Mouse (Mus musculus) MEL (cell line): ENCODE measurements around the gene Aqp12.

Source experiments
- CTCF ChIP-seq, 3 experiments: IDR thresholded peaks in 2 of 3; conservative IDR thresholded peaks in 1 of 3; 2 replicates each; pipeline ENCODE4 v1.5.1; 2011 to 2012; ENCODE audit warnings: low read length in 3 of 3, low read depth in 2 of 3, mild to moderate bottlenecking in 2 of 3, improper control_type of control experiment in 1 of 3, inconsistent platforms in 1 of 3, mixed read lengths in 1 of 3, moderate library complexity in 1 of 3; ENCODE audit not compliant: control insufficient read depth in 1 of 3, insufficient read depth in 1 of 3, poor library complexity in 1 of 3, severe bottlenecking in 1 of 3
- EP300 ChIP-seq, 2 experiments: IDR thresholded peaks; 2 replicates each; pipeline ENCODE4 v1.6.1; 2011; ENCODE audit warnings: improper control_type of control experiment in 2 of 2, low read length in 2 of 2, low read depth in 1 of 2, mild to moderate bottlenecking in 1 of 2
- HCFC1 ChIP-seq: IDR thresholded peaks from 2 replicates; pipeline ENCODE4 v1.6.1; 2012; ENCODE audit warnings: low read depth, mild to moderate bottlenecking, inconsistent platforms, low read length, improper control_type of control experiment, moderate library complexity
- MAX ChIP-seq: IDR thresholded peaks from 2 replicates; pipeline ENCODE4 v1.6.1; 2011; ENCODE audit warnings: low read length, improper control_type of control experiment
- MXI1 ChIP-seq: IDR thresholded peaks from 2 replicates; pipeline ENCODE4 v1.6.1; 2011; ENCODE audit warnings: mild to moderate bottlenecking, low read depth, low read length, improper control_type of control experiment
- NELFE ChIP-seq: IDR thresholded peaks from 2 replicates; pipeline ENCODE4 v1.6.1; 2011; ENCODE audit warnings: low read depth, low read length, improper control_type of control experiment
- POLR2A ChIP-seq, 2 experiments: IDR thresholded peaks; 2 replicates each; pipeline ENCODE4 v1.6.1; 2011 to 2012; ENCODE audit warnings: low read length in 2 of 2, mild to moderate bottlenecking in 2 of 2, control low read depth in 1 of 2, improper control_type of control experiment in 1 of 2, low read depth in 1 of 2, moderate library complexity in 1 of 2; ENCODE audit not compliant: control insufficient read depth in 1 of 2, insufficient read depth in 1 of 2, poor library complexity in 1 of 2
- POLR2AphosphoS2 ChIP-seq: IDR thresholded peaks from 2 replicates; pipeline ENCODE4 v1.6.1; 2011; ENCODE audit warnings: low read length, improper control_type of control experiment
- RAD21 ChIP-seq: IDR thresholded peaks from 2 replicates; pipeline ENCODE4 v1.6.1; 2011; ENCODE audit warnings: mild to moderate bottlenecking, low read depth, low read length, improper control_type of control experiment
- SIN3A ChIP-seq: IDR thresholded peaks from 2 replicates; pipeline ENCODE4 v1.6.1; 2012; ENCODE audit warnings: low read length, improper control_type of control experiment, inconsistent platforms
- TAL1 ChIP-seq: IDR thresholded peaks from 2 replicates; pipeline ENCODE4 v1.6.1; 2012; ENCODE audit warnings: mild to moderate bottlenecking, inconsistent platforms, low read length, moderate library complexity, mixed read lengths
- USF2 ChIP-seq, 2 experiments: IDR thresholded peaks; 2 replicates each; pipeline ENCODE4 v1.6.1; 2011 to 2012; ENCODE audit warnings: improper control_type of control experiment in 2 of 2, low read length in 2 of 2, borderline replicate concordance in 1 of 2, inconsistent platforms in 1 of 2, low read depth in 1 of 2, mild to moderate bottlenecking in 1 of 2; ENCODE audit not compliant: insufficient read depth in 1 of 2
- ZC3H11A ChIP-seq: IDR thresholded peaks from 2 replicates; pipeline ENCODE4 v1.6.1; 2012; ENCODE audit warnings: low read depth, mild to moderate bottlenecking, inconsistent platforms, low read length, improper control_type of control experiment

DNA sequence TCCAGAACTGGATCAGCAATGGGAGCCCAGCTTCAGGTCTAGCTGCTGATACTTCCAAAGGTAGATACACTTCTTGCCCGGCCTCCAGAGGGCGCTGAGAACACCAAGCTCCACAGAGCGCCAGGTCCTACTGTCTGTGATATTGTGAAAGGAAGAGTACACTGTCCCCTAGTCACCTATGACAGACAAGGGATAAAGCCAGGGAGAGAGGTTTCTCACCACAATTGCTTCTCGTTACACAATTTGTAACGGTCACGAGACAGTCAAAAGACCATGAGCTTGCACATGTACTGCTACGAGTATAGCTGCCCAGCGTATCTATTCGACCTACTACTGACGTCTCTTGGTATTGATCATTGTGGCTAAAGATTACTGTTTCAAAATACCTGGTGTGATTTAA is 23.3 kb downstream of the Aqp12 start:
- TF ChIP-seq TAL1 (no peak), POLR2A (IDR thresholded peaks at IDR 0.05; ENCODE audit: control insufficient read depth in 1 of 2, insufficient read depth in 1 of 2, low read depth in 1 of 2, low read length in 2 of 2, poor library complexity in 1 of 2) (no peak), MAX (no peak), MXI1 (no peak), CTCF (IDR thresholded peaks at IDR 0.05 in 2 of 3, conservative IDR thresholded peaks at IDR 0.05 in 1 of 3; ENCODE audit: control insufficient read depth in 1 of 3, insufficient read depth in 1 of 3, low read depth in 2 of 3, low read length in 3 of 3, poor library complexity in 1 of 3, severe bottlenecking in 1 of 3) (no peak; a peak in 1 of 6 replicates), POLR2AphosphoS2 (no peak), EP300 (IDR thresholded peaks at IDR 0.05; ENCODE audit: low read depth in 1 of 2, low read length in 2 of 2) (no peak), NELFE (no peak), SIN3A (no peak), ZC3H11A (no peak), HCFC1 (no peak), RAD21 (no peak), USF2 (IDR thresholded peaks at IDR 0.05; ENCODE audit: borderline replicate concordance in 1 of 2, insufficient read depth in 1 of 2, low read depth in 1 of 2, low read length in 2 of 2) (no peak)
